Mouse (Mus musculus) heart, adult 8-10 months (tissue): ENCODE measurements around the gene Dnaaf5. TPM values are rescaled to one million over a fixed set of nuclear protein-coding genes. Genes with fewer than 3 reads are reported as not detected.

Source experiments
- DNase-seq: peaks from one replicate; pipeline ENCODE4 v3.0.0; 2022; ENCODE audit warnings: low spot score
- total RNA-seq, 4 experiments: library from RNA; stranded (reverse); gene quantifications; 2 replicates each; pipeline ENCODE4 v1.2.4; 2022

Gene Dnaaf5
- total RNA-seq: 10 to 100 TPM; 16.1 to 20.0 (median 18.2) TPM

- DNase-seq: peak; percentile 98
These were observed at the start of gene Dnaaf5, which contains the start of gene Prkar1b for GRCm38 (mm10) chr5:139149681-139150602. Gene Dnaaf5, plus strand, starts transcription at chr5:139150223. Gene Prkar1b, minus strand, starts transcription at chr5:139150001.

GRCm38 (mm10) chr5:139101783-139102182 is 48.2 kb upstream of the Dnaaf5 start:
- no peak for DNase-seq

- no peak for DNase-seq
These were observed 42.2 kb upstream of the Dnaaf5 start for GRCm38 (mm10) chr5:139107815-139108214.

- DNase-seq: no peak
These were observed 39.7 kb upstream of the Dnaaf5 start for GRCm38 (mm10) chr5:139110140-139110855.

- DNase-seq: no peak
These were observed 38.0 kb upstream of the Dnaaf5 start for GRCm38 (mm10) chr5:139111991-139112390.

GRCm38 (mm10) chr5:139112418-139112817 is 37.6 kb upstream of the Dnaaf5 start:
- no peak for DNase-seq

- no peak for DNase-seq
These were observed 35.1 kb upstream of the Dnaaf5 start for GRCm38 (mm10) chr5:139114876-139115275.

GRCm38 (mm10) chr5:139115507-139115906 is 34.5 kb upstream of the Dnaaf5 start:
- DNase-seq: no peak

- DNase-seq: peak; percentile 49
These were observed 31.7 kb upstream of the Dnaaf5 start for GRCm38 (mm10) chr5:139118139-139118960.

- no peak for DNase-seq
These were observed 31.1 kb upstream of the Dnaaf5 start for GRCm38 (mm10) chr5:139118961-139119276.

- DNase-seq: no peak
These were observed 24.3 kb upstream of the Dnaaf5 start for GRCm38 (mm10) chr5:139125717-139126116.

GRCm38 (mm10) chr5:139128476-139129065 is 21.5 kb upstream of the Dnaaf5 start:
- DNase-seq: no peak

- DNase-seq: no peak
These were observed 20.9 kb upstream of the Dnaaf5 start for GRCm38 (mm10) chr5:139129078-139129477.

GRCm38 (mm10) chr5:139129572-139130151 is 20.4 kb upstream of the Dnaaf5 start:
- DNase-seq: no peak

- DNase-seq: no peak
These were observed 19.7 kb upstream of the Dnaaf5 start for GRCm38 (mm10) chr5:139130351-139130750.

GRCm38 (mm10) chr5:139134501-139134900 is 15.5 kb upstream of the Dnaaf5 start:
- DNase-seq: no peak

- no peak for DNase-seq
These were observed 13.7 kb upstream of the Dnaaf5 start for GRCm38 (mm10) chr5:139136341-139136740.

- no peak for DNase-seq
These were observed 12.8 kb upstream of the Dnaaf5 start for GRCm38 (mm10) chr5:139137176-139137575.

GRCm38 (mm10) chr5:139138261-139138925 is 11.6 kb upstream of the Dnaaf5 start:
- no peak for DNase-seq

GRCm38 (mm10) chr5:139138926-139139472 is 11.0 kb upstream of the Dnaaf5 start:
- DNase-seq: no peak
